Mouse (Mus musculus) myocyte (in vitro differentiated cells): ENCODE data around the gene Trpm4.

ENCODE experiments used
- MAX ChIP-seq: IDR thresholded peaks from one replicate; pipeline ENCODE4 v1.6.1; 2011; ENCODE audit warnings: low read depth, mild to moderate bottlenecking, control low read depth
- POLR2A ChIP-seq: IDR thresholded peaks from one replicate; pipeline ENCODE4 v1.6.1; 2011; ENCODE audit warnings: low read depth, mild to moderate bottlenecking, control low read depth, moderate library complexity; ENCODE audit not compliant: insufficient read length
- SRF ChIP-seq: IDR thresholded peaks from one replicate; pipeline ENCODE4 v1.6.1; 2011; ENCODE audit warnings: low read depth; ENCODE audit not compliant: control insufficient read depth, insufficient read length
- USF1 ChIP-seq: IDR thresholded peaks from one replicate; pipeline ENCODE4 v1.6.1; 2011; ENCODE audit warnings: low read depth, mild to moderate bottlenecking, control low read depth, moderate library complexity

DNA sequence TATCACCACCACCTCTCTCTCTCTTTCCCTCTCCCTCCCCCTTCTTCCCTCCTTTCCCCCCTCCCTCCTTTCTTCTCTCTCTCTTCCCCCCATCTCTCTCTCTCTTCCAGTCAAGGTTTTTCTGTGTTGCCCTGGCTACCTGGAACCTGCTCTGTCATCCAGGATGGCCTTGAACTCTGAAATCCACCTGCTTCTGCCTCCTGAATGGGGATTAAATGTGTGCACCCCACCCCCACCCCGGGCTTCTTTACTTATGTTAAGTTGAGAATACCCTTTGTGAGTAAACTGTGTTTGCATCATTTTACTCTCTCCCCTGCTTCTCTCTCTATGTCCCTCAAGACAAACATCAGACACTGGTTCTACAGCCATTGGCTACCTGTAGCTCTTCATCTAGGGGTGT lies 68.1 kb downstream of the Trpm4 start:
- TF ChIP-seq POLR2A = no peak
- no peak for TF ChIP-seq USF1
- no peak for TF ChIP-seq MAX
- no peak for TF ChIP-seq SRF
